Mouse (Mus musculus): ENCODE measurements around the gene Tfcp2. TPM values are rescaled to one million over a fixed set of nuclear protein-coding genes. Genes with fewer than 3 reads are reported as not detected.
"Not testable (repeated sequence)": the region's sequence is repeated elsewhere in the genome, so short reads cannot be mapped to it uniquely, and the experiment has no call there.

The Tfcp2 gene
- polyA plus RNA-seq, 1 experiment from 2014 or later, result 35.9 TPM

GRCm38 (mm10) chr15:100508454-100509167, 43.2 kb downstream of the Tfcp2 start:
- Histone ChIP-seq H3K27ac (replicated peaks) (no peak overlapping the region), H3K27me3 (no peaks in the 10 kb centered on the region), H3K36me3 (peaks cover 68% of the 10 kb centered on the region), H3K9ac (no peak overlapping the region), H3K4me1 (replicated peaks) (no peaks in the 10 kb centered on the region), H3K4me2 (no peak overlapping the region), H3K4me3 (no peak overlapping the region), H3K9me3 (no peaks in the 10 kb centered on the region)
- ATAC-seq (ENCODE audit: low FRiP score, low read depth), result no peak
- 90% methylated on average over 13 of the region's 13 CpGs for WGBS

- not testable (repeated sequence) for H3K4me2 ChIP-seq; ATAC-seq (ENCODE audit: low FRiP score, low read depth); H3K27ac ChIP-seq (replicated peaks); H3K9me3 ChIP-seq; H3K4me3 ChIP-seq; H3K4me1 ChIP-seq (replicated peaks); H3K27me3 ChIP-seq; H3K9ac ChIP-seq
- 94% methylated on average over 8 of the region's 8 CpGs for WGBS
- peaks cover 16% of the 10 kb centered on the region for H3K36me3 ChIP-seq
Measured at GRCm38 (mm10) chr15:100499506-100499905, 52.3 kb downstream of the Tfcp2 start.

GRCm38 (mm10) chr15:100495102-100495501, 56.7 kb downstream of the Tfcp2 start, which contains the start of gene Csrnp2:
Gene Csrnp2, minus strand, starts transcription at chr15:100495488.
- H3K4me3 ChIP-seq, result peak within 1 kb of the TSS; percentile 64
- peak within 1 kb of the TSS; percentile 95 for H3K27ac ChIP-seq (replicated peaks)
- ATAC-seq (ENCODE audit: low FRiP score, low read depth), result peak; percentile 97
- H3K9ac ChIP-seq, result peak within 1 kb of the TSS; percentile 86
- H3K4me1 ChIP-seq (replicated peaks), result peaks cover 41% of the 10 kb centered on the region
- WGBS, result 0% methylated on average over 40 of the region's 40 CpGs
- H3K27me3 ChIP-seq, result no peaks in the 10 kb centered on the region
- peak within 1 kb of the TSS; percentile 79 for H3K4me2 ChIP-seq
- H3K36me3 ChIP-seq, result no peaks in the 10 kb centered on the region
- H3K9me3 ChIP-seq, result no peaks in the 10 kb centered on the region

- Histone ChIP-seq H3K27me3 (no peaks in the 10 kb centered on the region), H3K9me3 (no peaks in the 10 kb centered on the region), H3K9ac (peak overlapping the region; percentile 86), H3K27ac (replicated peaks) (peak overlapping the region; percentile 95), H3K4me2 (peak overlapping the region; percentile 79), H3K4me3 (peak overlapping the region; percentile 64), H3K36me3 (no peaks in the 10 kb centered on the region), H3K4me1 (replicated peaks) (peaks cover 44% of the 10 kb centered on the region)
- under 1% methylated on average over 29 of the region's 29 CpGs for WGBS
- ATAC-seq (ENCODE audit: low FRiP score, low read depth), result peak; percentile 88
Measured at GRCm38 (mm10) chr15:100494647-100495046, 57.2 kb downstream of the Tfcp2 start.

- Histone ChIP-seq H3K4me3 (0 out of 2 replicates have a peak overlapping the region, but pooled peaks have one; percentile 3), H3K27me3 (no peaks in the 10 kb centered on the region), H3K36me3 (peaks cover 15% of the 10 kb centered on the region), H3K9ac (no peak overlapping the region), H3K4me2 (peak overlapping the region; percentile 79), H3K4me1 (replicated peaks) (peaks cover 47% of the 10 kb centered on the region), H3K9me3 (no peaks in the 10 kb centered on the region), H3K27ac (replicated peaks) (no peak overlapping the region)
- no peak for ATAC-seq (ENCODE audit: low FRiP score, low read depth)
- 62% methylated on average over 9 of the region's 9 CpGs for WGBS
Measured at GRCm38 (mm10) chr15:100491966-100492365, 59.8 kb downstream of the Tfcp2 start.

GRCm38 (mm10) chr15:100489263-100489662, 62.5 kb downstream of the Tfcp2 start:
- Histone ChIP-seq H3K36me3 (peaks cover 39% of the 10 kb centered on the region), H3K9ac (no peak overlapping the region)

GRCm38 (mm10) chr15:100488297-100488696, 63.5 kb downstream of the Tfcp2 start:
- H3K4me3 ChIP-seq; H3K4me2 ChIP-seq; H3K9ac ChIP-seq; ATAC-seq (ENCODE audit: low FRiP score, low read depth); H3K27me3 ChIP-seq; H3K9me3 ChIP-seq; H3K27ac ChIP-seq (replicated peaks): not testable (repeated sequence)
- peaks cover 38% of the 10 kb centered on the region for H3K4me1 ChIP-seq (replicated peaks)
- 94% methylated on average over 1 of the region's 1 CpGs for WGBS
- H3K36me3 ChIP-seq, result peaks cover 48% of the 10 kb centered on the region

More at GRCm38 (mm10) chr15:100489263-100489662, 62.5 kb downstream of the Tfcp2 start:
- Histone ChIP-seq H3K9me3 (no peaks in the 10 kb centered on the region), H3K4me3 (no peak overlapping the region), H3K27me3 (no peaks in the 10 kb centered on the region), H3K27ac (replicated peaks) (no peak overlapping the region), H3K4me1 (replicated peaks) (peaks cover 47% of the 10 kb centered on the region), H3K4me2 (no peak overlapping the region)
- ATAC-seq (ENCODE audit: low FRiP score, low read depth), result no peak
- 76% methylated on average over 15 of the region's 15 CpGs for WGBS

GRCm38 (mm10) chr15:100487050-100487449, 64.8 kb downstream of the Tfcp2 start:
- 87% methylated on average over 2 of the region's 2 CpGs for WGBS
- Histone ChIP-seq H3K4me2 (no peak overlapping the region), H3K4me1 (replicated peaks) (peaks cover 25% of the 10 kb centered on the region), H3K27ac (replicated peaks) (no peak overlapping the region), H3K4me3 (no peak overlapping the region), H3K27me3 (no peaks in the 10 kb centered on the region), H3K9me3 (no peaks in the 10 kb centered on the region), H3K9ac (no peak overlapping the region), H3K36me3 (peaks cover 60% of the 10 kb centered on the region)
- ATAC-seq (ENCODE audit: low FRiP score, low read depth), result no peak

- Histone ChIP-seq H3K9me3 (no peaks in the 10 kb centered on the region), H3K9ac (no peak overlapping the region), H3K4me1 (replicated peaks) (peaks cover 19% of the 10 kb centered on the region), H3K27me3 (no peaks in the 10 kb centered on the region), H3K4me3 (no peak overlapping the region), H3K36me3 (peaks cover 66% of the 10 kb centered on the region), H3K27ac (replicated peaks) (no peak overlapping the region), H3K4me2 (no peak overlapping the region)
- no peak for ATAC-seq (ENCODE audit: low FRiP score, low read depth)
- 11% methylated on average over 7 of the region's 7 CpGs for WGBS
Measured at GRCm38 (mm10) chr15:100486450-100486849, 65.4 kb downstream of the Tfcp2 start.

- no peaks in the 10 kb centered on the region for H3K27me3 ChIP-seq
- H3K27ac ChIP-seq (replicated peaks), result no peak overlapping the region
- no peak overlapping the region for H3K9ac ChIP-seq
- 87% methylated on average over 3 of the region's 3 CpGs for WGBS
- no peaks in the 10 kb centered on the region for H3K9me3 ChIP-seq
- peaks cover 75% of the 10 kb centered on the region for H3K36me3 ChIP-seq
- no peak overlapping the region for H3K4me2 ChIP-seq
- H3K4me3 ChIP-seq, result no peak overlapping the region
- no peak for ATAC-seq (ENCODE audit: low FRiP score, low read depth)
- peaks cover 11% of the 10 kb centered on the region for H3K4me1 ChIP-seq (replicated peaks)
Measured at GRCm38 (mm10) chr15:100485576-100485975, 66.2 kb downstream of the Tfcp2 start.

- Histone ChIP-seq H3K4me3 (no peak overlapping the region), H3K36me3 (peaks cover 89% of the 10 kb centered on the region), H3K4me1 (replicated peaks) (no peaks in the 10 kb centered on the region), H3K9me3 (no peaks in the 10 kb centered on the region), H3K4me2 (no peak overlapping the region), H3K9ac (no peak overlapping the region), H3K27ac (replicated peaks) (no peak overlapping the region), H3K27me3 (no peaks in the 10 kb centered on the region)
- 76% methylated on average over 4 of the region's 4 CpGs for WGBS
- no peak for ATAC-seq (ENCODE audit: low FRiP score, low read depth)
Measured at GRCm38 (mm10) chr15:100478925-100479324, 72.9 kb downstream of the Tfcp2 start.

GRCm38 (mm10) chr15:100478351-100478750, 73.5 kb downstream of the Tfcp2 start:
- no peaks in the 10 kb centered on the region for H3K9me3 ChIP-seq
- no peak overlapping the region for H3K27ac ChIP-seq (replicated peaks)
- H3K36me3 ChIP-seq, result peaks cover 87% of the 10 kb centered on the region
- H3K4me3 ChIP-seq, result no peak overlapping the region
- no peak overlapping the region for H3K9ac ChIP-seq
- no peak for ATAC-seq (ENCODE audit: low FRiP score, low read depth)
- H3K4me1 ChIP-seq (replicated peaks), result no peaks in the 10 kb centered on the region
- no peaks in the 10 kb centered on the region for H3K27me3 ChIP-seq
- 82% methylated on average over 10 of the region's 10 CpGs for WGBS
- no peak overlapping the region for H3K4me2 ChIP-seq

Measured in hindbrain, embryonic 15.5 days (tissue).